Mouse (Mus musculus): ENCODE data around the gene Eif2ak2. TPM values are rescaled to one million over a fixed set of nuclear protein-coding genes. Genes with fewer than 3 reads are reported as not detected.

The Eif2ak2 gene
- total and polyA plus RNA-seq, 3 experiments, result 14.1 to 18.1 TPM; not detected in 1

- DNase-seq (ENCODE audit: low read depth, low spot score), result peak; percentile 54
- Histone ChIP-seq H3K79me2 (ENCODE audit: control insufficient read depth, insufficient read depth, low read length, poor library complexity) (no peaks in the 10 kb centered on the region), H3K27ac (ENCODE audit: control insufficient read depth, low read depth, low read length) (no peak overlapping the region), H3K4me3 (ENCODE audit: control insufficient read depth in 1 of 2, insufficient read depth in 1 of 2, low read depth in 2 of 2, low read length in 2 of 2) (no peak overlapping the region), H3K9ac (ENCODE audit: control insufficient read depth, low read depth, low read length, poor library complexity, severe bottlenecking) (no peak overlapping the region), H3K36me3 (ENCODE audit: control insufficient read depth in 1 of 2, insufficient read depth in 2 of 2, low read length in 2 of 2) (no peaks in the 10 kb centered on the region; a peak in 1 of 4 replicates), H3K9me3 (replicated peaks; ENCODE audit: insufficient read depth, low read length) (no peaks in the 10 kb centered on the region), H3K27me3 (ENCODE audit: control insufficient read depth in 1 of 2, insufficient read depth in 2 of 2, low read length in 2 of 2) (no peaks in the 10 kb centered on the region), H3K4me1 (ENCODE audit: control insufficient read depth in 1 of 2, insufficient read depth in 2 of 2, low read length in 2 of 2) (no peaks in the 10 kb centered on the region)
- TF ChIP-seq ETS1 (IDR thresholded peaks at IDR 0.05; ENCODE audit: low read depth, low read length) (no peak), SMC3 (IDR thresholded peaks at IDR 0.05; ENCODE audit: low read depth, low read length) (peak; percentile 64), CTCF (IDR thresholded peaks at IDR 0.05 in 2 of 3, conservative IDR thresholded peaks at IDR 0.05 in 1 of 3; ENCODE audit: control insufficient read depth in 1 of 3, insufficient read depth in 1 of 3, low read depth in 2 of 3, low read length in 3 of 3, poor library complexity in 1 of 3, severe bottlenecking in 1 of 3) (peak; percentile 8 to 80 (median 70); a peak in 4 of 6 replicates), POLR2A (IDR thresholded peaks at IDR 0.05; ENCODE audit: control insufficient read depth in 1 of 2, insufficient read depth in 1 of 2, low read depth in 1 of 2, low read length in 2 of 2, poor library complexity in 1 of 2) (no peak), RAD21 (IDR thresholded peaks at IDR 0.05; ENCODE audit: low read depth, low read length) (peak; percentile 79), POLR2AphosphoS5 (IDR thresholded peaks at IDR 0.05; ENCODE audit: borderline replicate concordance, low read depth, low read length) (no peak), MAZ (IDR thresholded peaks at IDR 0.05; ENCODE audit: low read depth, low read length) (no peak), ZMIZ1 (IDR thresholded peaks at IDR 0.05; ENCODE audit: low read depth, low read length) (no peak), ZC3H11A (IDR thresholded peaks at IDR 0.05; ENCODE audit: low read depth, low read length) (peak; percentile 25; the same call in 1 of the 2 replicates), MYC (IDR thresholded peaks at IDR 0.05; ENCODE audit: low read depth, low read length) (0 out of 2 replicates have a peak, but pooled peaks have one; percentile 19)
Observed at GRCm38 (mm10) chr17:78809019-78809418, 73.4 kb downstream of the Eif2ak2 start.

Other genes with a start within 250 kb of the Eif2ak2 start
- 10.2 and 13.4 TPM in 2 replicates for gene Strn, start 145.4 kb downstream of the Eif2ak2 start, total RNA-seq (2012; rRNA removed)
- 10 to 100 TPM in 1 of 2 experiments, not detected in 1; 13.9 TPM for gene Strn, start 145.4 kb downstream of the Eif2ak2 start, polyA plus RNA-seq (2012; ENCODE audit: insufficient read depth in 1 of 2, insufficient read length in 2 of 2, low read depth in 1 of 2, low replicate concordance in 2 of 2, missing spikeins in 1 of 2)
- 9.8 and 10.4 TPM in 2 replicates for gene Heatr5b, start 47.2 kb downstream of the Eif2ak2 start, total RNA-seq (2012; rRNA removed)
- 10 to 100 TPM in 1 of 2 experiments, not detected in 1; 19.9 TPM for gene Heatr5b, start 47.2 kb downstream of the Eif2ak2 start, polyA plus RNA-seq (2012; ENCODE audit: insufficient read depth in 1 of 2, insufficient read length in 2 of 2, low read depth in 1 of 2, low replicate concordance in 2 of 2, missing spikeins in 1 of 2)
- gene Gpatch11, start 47.0 kb downstream of the Eif2ak2 start, total RNA-seq (2012; rRNA removed), result 9.5 and 10.3 TPM in 2 replicates
- gene Gpatch11, start 47.0 kb downstream of the Eif2ak2 start, polyA plus RNA-seq (2012; ENCODE audit: insufficient read depth in 1 of 2, insufficient read length in 2 of 2, low read depth in 1 of 2, low replicate concordance in 2 of 2, missing spikeins in 1 of 2), result 10 to 100 TPM in 1 of 2 experiments, not detected in 1; 12.4 TPM
- gene Sult6b1, start 24.4 kb upstream of the Eif2ak2 start, total RNA-seq (2012; rRNA removed), result not detected in 2 replicates
- gene Sult6b1, start 24.4 kb upstream of the Eif2ak2 start, polyA plus RNA-seq (2012; ENCODE audit: insufficient read depth in 1 of 2, insufficient read length in 2 of 2, low read depth in 1 of 2, low replicate concordance in 2 of 2, missing spikeins in 1 of 2), result under 1 TPM in 1 of 2 experiments, not detected in 1; 0.29 TPM
- gene Cebpzos, start 33.9 kb upstream of the Eif2ak2 start, total RNA-seq (2012; rRNA removed), result 18.1 and 18.9 TPM in 2 replicates
- gene Cebpzos, start 33.9 kb upstream of the Eif2ak2 start, polyA plus RNA-seq (2012; ENCODE audit: insufficient read depth in 1 of 2, insufficient read length in 2 of 2, low read depth in 1 of 2, low replicate concordance in 2 of 2, missing spikeins in 1 of 2), result 10 to 100 TPM in 1 of 2 experiments, not detected in 1; 30.2 TPM
- gene Cebpz, start 54.5 kb upstream of the Eif2ak2 start, total RNA-seq (2012; rRNA removed), result 72.2 and 80.7 TPM in 2 replicates
- 100 to 1,000 TPM in 1 of 2 experiments, 10 to 100 TPM in 1; 69.9 to 128 TPM for gene Cebpz, start 54.5 kb upstream of the Eif2ak2 start, polyA plus RNA-seq (2012; ENCODE audit: insufficient read depth in 1 of 2, insufficient read length in 2 of 2, low read depth in 1 of 2, low replicate concordance in 2 of 2, missing spikeins in 1 of 2)
- gene Ndufaf7, start 54.6 kb upstream of the Eif2ak2 start, total RNA-seq (2012; rRNA removed), result 22.6 TPM in 2 replicates
- gene Ndufaf7, start 54.6 kb upstream of the Eif2ak2 start, polyA plus RNA-seq (2012; ENCODE audit: insufficient read depth in 1 of 2, insufficient read length in 2 of 2, low read depth in 1 of 2, low replicate concordance in 2 of 2, missing spikeins in 1 of 2), result 10 to 100 TPM in 1 of 2 experiments, not detected in 1; 29.3 TPM
- gene Prkd3, start 138.2 kb upstream of the Eif2ak2 start, total RNA-seq (2012; rRNA removed), result 4.8 TPM in 2 replicates
- gene Prkd3, start 138.2 kb upstream of the Eif2ak2 start, polyA plus RNA-seq (2012; ENCODE audit: insufficient read depth in 1 of 2, insufficient read length in 2 of 2, low read depth in 1 of 2, low replicate concordance in 2 of 2, missing spikeins in 1 of 2), result 1 to 10 TPM in 1 of 2 experiments, not detected in 1; 5.7 TPM
- gene Qpct, start 169.3 kb upstream of the Eif2ak2 start, total RNA-seq (2012; rRNA removed), result not detected in 2 replicates
- gene Qpct, start 169.3 kb upstream of the Eif2ak2 start, polyA plus RNA-seq (2012; ENCODE audit: insufficient read depth in 1 of 2, insufficient read length in 2 of 2, low read depth in 1 of 2, low replicate concordance in 2 of 2, missing spikeins in 1 of 2), result not detected

Measured in MEL (cell line).